Mouse (Mus musculus) CH12.LX (cell line): Measurements from ENCODE around the gene Daam1. TPM values are rescaled to one million over a fixed set of nuclear protein-coding genes. Genes with fewer than 3 reads are reported as not detected.

ENCODE experiments used
- DNase-seq: peaks from one replicate; pipeline ENCODE4 v3.0.0-alpha.2; 2013; ENCODE audit errors: extremely low read depth
- H3K27ac ChIP-seq: 2 replicates; pipeline ENCODE4 v1.5.1; 2012; ENCODE audit warnings: low read depth, mild to moderate bottlenecking, control low read depth, moderate library complexity; ENCODE audit not compliant: insufficient read depth
- H3K27me3 ChIP-seq: replicated peaks from 2 replicates; pipeline ENCODE3; 2012; ENCODE audit warnings: inconsistent platforms
- H3K36me3 ChIP-seq, 2 experiments: replicated peaks in 1 of 2; 2 replicates each; pipeline versions ENCODE3 to v1.6.1; 2012; ENCODE audit warnings: inconsistent platforms in 1 of 2, low read length in 1 of 2, mild to moderate bottlenecking in 1 of 2, mixed read lengths in 1 of 2, moderate library complexity in 1 of 2; ENCODE audit not compliant: control insufficient read depth in 1 of 2, insufficient read depth in 1 of 2
- H3K4me1 ChIP-seq, 2 experiments: 2 replicates each; pipeline ENCODE4 v1.6.1; 2012; ENCODE audit warnings: inconsistent platforms in 1 of 2, moderate library complexity in 1 of 2; ENCODE audit not compliant: insufficient read depth in 2 of 2, control insufficient read depth in 1 of 2
- H3K4me2 ChIP-seq: 2 replicates; pipeline ENCODE4 v1.6.1; 2012; ENCODE audit warnings: low read depth, mild to moderate bottlenecking, control low read depth; ENCODE audit not compliant: poor library complexity, insufficient read depth, severe bottlenecking
- H3K4me3 ChIP-seq, 3 experiments: fragments of 150-350 bp in 1 of 3; sonication (generic) in 1 of 3; replicated peaks in 1 of 3; 2 replicates each; pipeline versions ENCODE3 to v1.5.1; 2011 to 2012; ENCODE audit warnings: low read depth in 2 of 3, low read length in 2 of 3, mild to moderate bottlenecking in 2 of 3, moderate library complexity in 2 of 3, control low read depth in 1 of 3, improper control_type of control experiment in 1 of 3, inconsistent platforms in 1 of 3, mixed read lengths in 1 of 3; ENCODE audit not compliant: poor library complexity in 1 of 3
- H3K79me2 ChIP-seq: replicated peaks from 2 replicates; pipeline ENCODE4 v1.6.1; 2012; ENCODE audit warnings: mild to moderate bottlenecking, moderate library complexity; ENCODE audit not compliant: control insufficient read depth, poor library complexity, insufficient read depth, severe bottlenecking; ENCODE audit errors: extremely low read depth
- H3K9ac ChIP-seq: 2 replicates; pipeline ENCODE4 v1.6.1; 2012; ENCODE audit warnings: low read depth, mild to moderate bottlenecking, control low read depth, moderate library complexity; ENCODE audit not compliant: insufficient read depth
- H3K9me3 ChIP-seq: replicated peaks from 2 replicates; pipeline ENCODE3; 2012; ENCODE audit warnings: low read length, inconsistent platforms, mixed read lengths
- BHLHE40 ChIP-seq: IDR thresholded peaks from 2 replicates; pipeline ENCODE4 v1.6.1; 2011; ENCODE audit warnings: mild to moderate bottlenecking, low read depth, low read length, improper control_type of control experiment
- CHD2 ChIP-seq: IDR thresholded peaks from 2 replicates; pipeline ENCODE4 v1.6.1; 2011; ENCODE audit warnings: low read length, improper control_type of control experiment
- E2F4 ChIP-seq: IDR thresholded peaks from 2 replicates; pipeline ENCODE4 v1.6.1; 2011; ENCODE audit warnings: low read depth, low read length, improper control_type of control experiment; ENCODE audit not compliant: insufficient replicate concordance
- ETS1 ChIP-seq: conservative IDR thresholded peaks from 2 replicates; pipeline ENCODE4 v1.6.1; 2012; ENCODE audit warnings: low read depth, mild to moderate bottlenecking, inconsistent platforms, low read length, improper control_type of control experiment, moderate library complexity
- GABPA ChIP-seq: IDR thresholded peaks from 2 replicates; pipeline ENCODE4 v1.6.1; 2012; ENCODE audit warnings: low read depth, low read length, improper control_type of control experiment, inconsistent platforms; ENCODE audit not compliant: insufficient replicate concordance
- HCFC1 ChIP-seq: IDR thresholded peaks from 2 replicates; pipeline ENCODE4 v1.6.1; 2012; ENCODE audit warnings: low read depth, mild to moderate bottlenecking, inconsistent platforms, low read length, improper control_type of control experiment
- IRF4 ChIP-seq: IDR thresholded peaks from 2 replicates; pipeline ENCODE4 v1.6.1; 2014; ENCODE audit warnings: low read depth, mild to moderate bottlenecking, inconsistent platforms, low read length, improper control_type of control experiment
- JUN ChIP-seq: IDR thresholded peaks from 2 replicates; pipeline ENCODE4 v1.6.1; 2011; ENCODE audit warnings: low read depth, mild to moderate bottlenecking, low read length, improper control_type of control experiment, moderate library complexity; ENCODE audit not compliant: insufficient read depth
- JUND ChIP-seq: conservative IDR thresholded peaks from 2 replicates; pipeline ENCODE4 v1.6.1; 2011; ENCODE audit warnings: low read depth, low read length, improper control_type of control experiment
- KAT2A ChIP-seq: IDR thresholded peaks from 2 replicates; pipeline ENCODE4 v1.6.1; 2012; ENCODE audit warnings: low read length, improper control_type of control experiment, inconsistent platforms; ENCODE audit not compliant: insufficient replicate concordance
- MAFK ChIP-seq: IDR thresholded peaks from 2 replicates; pipeline ENCODE4 v1.6.1; 2011; ENCODE audit warnings: low read length, improper control_type of control experiment; ENCODE audit not compliant: insufficient replicate concordance
- MAX ChIP-seq: IDR thresholded peaks from 2 replicates; pipeline ENCODE4 v1.6.1; 2011; ENCODE audit warnings: low read length, improper control_type of control experiment
- MEF2A ChIP-seq: IDR thresholded peaks from 2 replicates; pipeline ENCODE4 v1.6.1; 2014; ENCODE audit warnings: low read depth, mild to moderate bottlenecking, inconsistent platforms, low read length, improper control_type of control experiment, borderline replicate concordance
- NRF1 ChIP-seq: IDR thresholded peaks from 2 replicates; pipeline ENCODE4 v1.6.1; 2014; ENCODE audit warnings: low read depth, mild to moderate bottlenecking, inconsistent platforms, low read length, improper control_type of control experiment, moderate library complexity
- PAX5 ChIP-seq: IDR thresholded peaks from 2 replicates; pipeline ENCODE4 v1.6.1; 2012; ENCODE audit warnings: low read length, inconsistent platforms, mixed read lengths
- POLR2A ChIP-seq: IDR thresholded peaks from 2 replicates; pipeline ENCODE4 v1.6.1; 2011; ENCODE audit warnings: low read depth, mild to moderate bottlenecking, improper control_type of control experiment, low read length
- POLR2AphosphoS2 ChIP-seq: IDR thresholded peaks from 2 replicates; pipeline ENCODE4 v1.6.1; 2011; ENCODE audit warnings: low read depth, low read length, improper control_type of control experiment
- SIN3A ChIP-seq: IDR thresholded peaks from 2 replicates; pipeline ENCODE4 v1.6.1; 2012; ENCODE audit warnings: low read length, improper control_type of control experiment, inconsistent platforms
- TBP ChIP-seq: conservative IDR thresholded peaks from 2 replicates; pipeline ENCODE4 v1.6.1; 2011; ENCODE audit warnings: low read depth, low read length, improper control_type of control experiment
- TCF12 ChIP-seq: IDR thresholded peaks from 2 replicates; pipeline ENCODE4 v1.6.1; 2014; ENCODE audit warnings: low read depth, mild to moderate bottlenecking, inconsistent platforms, low read length, improper control_type of control experiment
- UBTF ChIP-seq: IDR thresholded peaks from 2 replicates; pipeline ENCODE4 v1.6.1; 2012; ENCODE audit warnings: low read depth, mild to moderate bottlenecking, inconsistent platforms, low read length, improper control_type of control experiment, moderate library complexity
- ZMIZ1 ChIP-seq: IDR thresholded peaks from 2 replicates; pipeline ENCODE4 v1.6.1; 2012; ENCODE audit warnings: low read depth, mild to moderate bottlenecking, inconsistent platforms, low read length, improper control_type of control experiment
- dilution Hi-C: fragments of 300-500 bp; cut with MboI; formaldehyde crosslinking; loops from 2 replicates; pipeline ENCODE4 v1.14.3; 2020; ENCODE audit warnings: low sequenced_read_pairs; ENCODE audit not compliant: extremely low pct_unique_long_range_greater_than_20kb, extremely low pct_ligation_motif_present
- in situ Hi-C: fragments of 300-500 bp; cut with MboI; formaldehyde crosslinking; loops from 3 replicates; pipeline ENCODE4 v1.14.3; 2019; ENCODE audit warnings: low sequenced_read_pairs, low pct_ligation_motif_present, low pct_unique_long_range_greater_than_20kb, mixed read lengths
- polyA plus RNA-seq: library from polyadenylated mRNA; unstranded; fragments of >175 nt; gene quantifications from 2 replicates; pipeline ENCODE4 v1.2.1, GENCODE M21; 2012; ENCODE audit warnings: low read depth; ENCODE audit not compliant: insufficient read length
- total RNA-seq, 2 experiments: library from RNA; depleted of rRNA; stranded (reverse); fragments of 300-350 nt in 1 of 2; fragments of >200 nt in 1 of 2; gene quantifications; 2 replicates each; pipeline ENCODE4 v1.2.3; 2012 to 2014

The Daam1 gene
- total and polyA plus RNA-seq, 3 experiments, result 10.7 to 27.9 (median 23.6) TPM

GRCm38 (mm10) chr12:71902317-71902716 lies 71.4 kb downstream of the Daam1 start:
- peaks cover 2% of the 10 kb centered on the region for H3K9me3 ChIP-seq
- peaks cover 11 to 89% of the 10 kb centered on the region in 2 experiments for H3K36me3 ChIP-seq
- no peaks in the 10 kb centered on the region for H3K79me2 ChIP-seq
- no peak overlapping the region for H3K9ac ChIP-seq
- H3K4me1 ChIP-seq, result peaks cover 0 to 25% of the 10 kb centered on the region in 2 experiments; a peak in 2 of 4 replicates
- DNase-seq, result no peak
- H3K27me3 ChIP-seq, result no peaks in the 10 kb centered on the region
- dilution Hi-C loops, result no loop called here
- TF ChIP-seq TBP (no peak), SIN3A (no peak), POLR2A (no peak), JUND (no peak), HCFC1 (no peak), E2F4 (no peak), ZMIZ1 (no peak), NRF1 (no peak), MEF2A (no peak), MAFK (no peak), ETS1 (no peak), GABPA (no peak), PAX5 (no peak), IRF4 (no peak), MAX (no peak), UBTF (no peak), KAT2A (no peak), BHLHE40 (no peak), TCF12 (no peak)
- TF ChIP-seq, all 38 proteins: peak for 0
- no peak overlapping the region for H3K4me3 ChIP-seq
- no peak overlapping the region for H3K27ac ChIP-seq
- in situ Hi-C loops, result no loop called here
- H3K4me2 ChIP-seq, result no peak overlapping the region

GRCm38 (mm10) chr12:71903218-71903617 lies 72.3 kb downstream of the Daam1 start:
- peaks cover 2 to 87% of the 10 kb centered on the region in 2 experiments for H3K36me3 ChIP-seq
- H3K4me1 ChIP-seq, result peaks cover 0 to 18% of the 10 kb centered on the region in 2 experiments; a peak in 1 of 4 replicates
- H3K9ac ChIP-seq, result no peak overlapping the region
- no peak overlapping the region for H3K4me3 ChIP-seq
- in situ Hi-C loops, result no loop called here
- no peak overlapping the region for H3K27ac ChIP-seq
- H3K27me3 ChIP-seq, result no peaks in the 10 kb centered on the region
- no peaks in the 10 kb centered on the region for H3K79me2 ChIP-seq
- TF ChIP-seq HCFC1 (no peak), SIN3A (no peak), MAX (no peak), POLR2AphosphoS2 (no peak), JUN (no peak), CHD2 (no peak)
- H3K9me3 ChIP-seq, result peaks cover 2% of the 10 kb centered on the region
- DNase-seq, result no peak
- no peak overlapping the region for H3K4me2 ChIP-seq
- dilution Hi-C loops, result no loop called here
